Mouse (Mus musculus) kidney, adult 2 months (tissue): ENCODE data around the gene Hrasls5. TPM values are rescaled to one million over a fixed set of nuclear protein-coding genes. Genes with fewer than 3 reads are reported as not detected.

ENCODE experiments used
- DNase-seq: peaks from one replicate; pipeline ENCODE4 v3.0.0; 2021
- H3K27ac ChIP-seq: fragments of 200-500 bp; 2 replicates; pipeline ENCODE4 v1.5.1; 2012; ENCODE audit warnings: low read depth, low read length, control low read depth, inconsistent platforms; ENCODE audit not compliant: insufficient read depth
- H3K27me3 ChIP-seq: fragments of 200-500 bp; replicated peaks from 2 replicates; pipeline ENCODE4 v1.6.1; 2012; ENCODE audit warnings: mild to moderate bottlenecking, moderate library complexity, low read length, inconsistent platforms; ENCODE audit not compliant: control insufficient read depth, insufficient read depth
- H3K36me3 ChIP-seq: fragments of 200-500 bp; 2 replicates; pipeline ENCODE4 v1.6.1; 2012; ENCODE audit warnings: mild to moderate bottlenecking, moderate library complexity, low read length, inconsistent platforms; ENCODE audit not compliant: control insufficient read depth, insufficient read depth
- H3K4me1 ChIP-seq: fragments of 200-500 bp; 2 replicates; pipeline ENCODE4 v1.6.1; 2011; ENCODE audit warnings: low read length; ENCODE audit not compliant: control insufficient read depth, insufficient read depth
- H3K4me3 ChIP-seq: fragments of 200-500 bp; 2 replicates; pipeline ENCODE4 v1.5.1; 2011; ENCODE audit warnings: mild to moderate bottlenecking, low read depth, low read length, control low read depth; ENCODE audit not compliant: insufficient read depth
- CTCF ChIP-seq: fragments of 200-500 bp; conservative IDR thresholded peaks from 2 replicates; pipeline ENCODE4 v1.5.1; 2011; ENCODE audit warnings: low read depth, mild to moderate bottlenecking, control low read depth, low read length, moderate library complexity, mixed read lengths; ENCODE audit not compliant: insufficient read depth, insufficient read length
- POLR2A ChIP-seq: fragments of 200-500 bp; IDR thresholded peaks from one replicate; pipeline ENCODE4 v1.6.1; 2011; ENCODE audit warnings: low read depth, low read length, control low read depth
- WGBS: fragments of 180-500 bp; shearing (Covaris S2); methylation state at CpG from one replicate; pipeline ENCODE4 v1.1.7; 2018; 5-methylcytosine and 5-hydroxymethylcytosine counted together
- polyA plus RNA-seq: library from polyadenylated mRNA; depleted of rRNA; stranded (reverse); fragments of >200 nt; gene quantifications from 2 replicates; pipeline ENCODE4 v1.2.3, GENCODE M21; 2012

The Hrasls5 gene
- polyA plus RNA-seq, 1 experiment: 0.42 TPM

DNA sequence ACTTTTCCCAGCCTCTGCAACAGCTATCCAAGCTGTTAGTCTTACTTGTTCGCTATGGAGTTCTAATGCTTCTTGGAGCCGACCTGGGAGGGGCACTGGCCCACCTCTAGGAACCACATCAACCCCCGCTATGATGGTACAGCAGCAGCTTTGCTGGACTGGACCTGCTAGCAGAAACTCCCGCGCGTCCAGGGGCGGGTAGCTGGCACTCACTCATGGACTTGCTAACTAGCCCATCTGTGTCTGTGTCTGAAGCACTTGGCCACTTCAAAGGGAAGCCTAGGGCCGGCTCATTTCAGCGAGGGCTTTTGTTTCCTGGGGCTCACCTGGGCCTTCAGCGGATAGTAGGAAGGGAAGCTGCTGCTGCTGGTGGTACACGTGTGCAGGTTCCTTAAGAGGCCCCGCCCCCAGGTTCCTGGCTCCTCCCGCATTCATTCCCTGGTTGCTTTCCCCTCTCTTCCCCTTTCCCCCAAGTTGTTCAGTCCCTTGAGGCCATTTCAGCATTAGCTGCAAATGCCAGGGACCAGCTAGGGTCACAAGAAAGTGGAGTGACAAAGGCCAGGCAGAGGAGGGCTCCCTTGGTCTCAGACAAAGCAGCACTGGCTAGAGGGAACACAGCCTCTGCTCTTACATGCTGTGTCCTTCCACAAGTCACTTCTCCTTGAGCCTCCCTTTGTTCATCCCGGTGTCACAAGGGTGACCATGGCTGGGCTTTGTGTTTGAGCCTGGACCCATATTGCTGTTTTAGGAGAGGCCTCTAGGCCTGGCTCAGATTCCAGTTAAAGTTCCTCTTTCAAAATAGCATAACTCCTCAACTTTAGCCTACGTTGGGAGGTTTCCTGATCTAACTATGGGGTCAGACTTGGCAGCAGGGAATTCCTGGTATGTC is 5.3 kb upstream of the Hrasls5 start, which contains the start of gene Lgals12:
Lgals12 (minus strand) TSS at position 393 of the 889 bp plus-strand sequence.
- no peak within 1 kb of the TSS for H3K4me3 ChIP-seq
- H3K27me3 ChIP-seq: no peaks in the 10 kb centered on the region
- WGBS: 11% methylated on average over 15 of the region's 15 CpGs
- H3K27ac ChIP-seq: no peak within 1 kb of the TSS
- H3K4me1 ChIP-seq: peaks cover 3% of the 10 kb centered on the region; the same call in 1 of the 2 replicates
- TF ChIP-seq POLR2A (no peak), CTCF (no peak)
- peak; percentile 35 for DNase-seq
- no peaks in the 10 kb centered on the region for H3K36me3 ChIP-seq

DNA sequence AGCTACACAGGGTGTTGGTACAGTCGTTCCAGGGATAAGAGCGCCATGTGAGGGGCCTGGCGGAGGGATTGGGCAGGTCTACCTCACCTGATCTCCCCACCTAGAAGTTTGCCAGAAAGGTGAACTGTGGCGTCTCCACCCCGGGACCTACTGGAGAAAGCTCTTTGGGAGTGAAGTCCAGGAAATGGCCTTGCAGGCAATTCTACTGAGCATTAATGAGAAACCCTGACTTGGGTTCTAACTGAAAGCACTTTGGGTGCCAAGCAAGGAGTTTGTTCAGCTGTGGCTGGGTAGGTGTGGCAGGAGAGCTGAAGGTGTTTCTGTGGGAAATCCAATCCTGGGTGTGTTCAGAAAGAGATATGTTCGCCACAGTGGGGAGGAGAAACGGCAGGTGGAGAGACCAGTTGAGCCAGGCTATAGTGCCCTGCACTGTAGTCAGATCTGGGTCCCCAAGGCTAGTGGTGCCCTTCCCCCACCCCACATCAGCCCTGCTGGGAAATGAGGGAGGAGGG is 4.6 kb upstream of the Hrasls5 start:
- Histone ChIP-seq H3K4me3 (no peak overlapping the region), H3K27ac (no peak overlapping the region), H3K4me1 (peaks cover 3% of the 10 kb centered on the region; the same call in 1 of the 2 replicates), H3K27me3 (no peaks in the 10 kb centered on the region), H3K36me3 (no peaks in the 10 kb centered on the region)
- DNase-seq: no peak
- WGBS: 60% methylated on average over 7 of the region's 7 CpGs
- TF ChIP-seq POLR2A (no peak), CTCF (no peak)

DNA sequence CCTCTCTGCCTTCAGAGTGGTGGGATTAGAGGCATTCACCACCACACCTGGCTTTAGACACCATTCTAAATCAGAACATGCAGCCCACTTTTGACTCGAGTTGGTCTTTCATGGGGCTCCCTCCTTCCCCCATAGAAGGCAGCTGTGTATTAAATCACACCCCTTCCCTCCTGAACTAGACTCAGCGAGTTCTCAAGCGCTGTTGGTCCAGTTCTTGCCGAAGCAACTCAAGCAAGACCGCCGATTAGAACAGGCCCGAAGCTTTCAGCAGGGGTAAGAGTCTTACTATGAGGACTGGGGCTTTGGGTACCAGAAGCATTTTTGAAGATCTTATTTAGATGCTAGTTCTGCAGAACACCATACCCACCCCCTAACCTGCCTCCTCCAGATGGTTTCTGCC is 810 bp downstream of the Hrasls5 start:
- Histone ChIP-seq H3K27ac (no peak overlapping the region), H3K27me3 (no peaks in the 10 kb centered on the region), H3K4me1 (no peaks in the 10 kb centered on the region; the same call in 1 of the 2 replicates), H3K4me3 (no peak overlapping the region), H3K36me3 (no peaks in the 10 kb centered on the region)
- TF ChIP-seq CTCF: no peak
- TF ChIP-seq POLR2A: no peak
- WGBS: 72% methylated on average over 7 of the region's 7 CpGs
- DNase-seq: no peak

DNA sequence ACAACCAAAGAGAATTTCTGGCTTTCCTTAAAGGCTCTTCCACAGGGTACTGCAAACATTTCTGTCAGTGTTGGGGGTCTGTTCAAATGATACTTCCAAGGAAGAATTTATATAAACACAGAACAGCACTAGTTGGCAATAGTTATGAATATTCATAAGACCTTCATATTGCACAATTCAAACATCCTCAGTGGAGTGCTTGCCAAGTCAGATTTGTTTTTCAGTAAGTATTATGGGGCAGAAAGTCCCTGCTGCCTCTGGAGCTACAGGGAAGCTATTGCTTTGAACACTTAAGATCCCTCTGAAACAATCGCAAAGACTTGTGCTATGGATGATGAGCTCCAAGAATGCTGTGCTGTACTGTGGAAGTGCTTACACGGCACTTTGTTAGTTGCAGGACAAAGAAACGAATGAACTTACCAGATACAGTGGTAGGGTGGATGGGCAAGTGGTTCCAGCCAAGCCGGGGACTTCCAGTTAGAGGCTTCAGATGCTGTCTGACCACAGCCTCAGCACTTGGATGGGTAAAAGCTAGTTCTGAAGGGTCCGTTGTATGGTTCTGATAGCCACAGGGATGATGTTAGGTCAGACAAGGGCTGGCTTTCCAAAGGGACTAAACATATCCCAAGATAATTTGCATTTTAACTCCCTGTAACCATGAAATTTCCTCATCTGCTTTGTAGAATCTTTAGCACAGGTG is 4.0 kb downstream of the Hrasls5 start:
- DNase-seq: no peak
- no peak overlapping the region for H3K27ac ChIP-seq
- H3K4me1 ChIP-seq: no peaks in the 10 kb centered on the region; the same call in 1 of the 2 replicates
- H3K27me3 ChIP-seq: no peaks in the 10 kb centered on the region
- no peaks in the 10 kb centered on the region for H3K36me3 ChIP-seq
- WGBS: 57% methylated on average over 5 of the region's 5 CpGs
- no peak overlapping the region for H3K4me3 ChIP-seq
- TF ChIP-seq POLR2A (no peak), CTCF (no peak)

DNA sequence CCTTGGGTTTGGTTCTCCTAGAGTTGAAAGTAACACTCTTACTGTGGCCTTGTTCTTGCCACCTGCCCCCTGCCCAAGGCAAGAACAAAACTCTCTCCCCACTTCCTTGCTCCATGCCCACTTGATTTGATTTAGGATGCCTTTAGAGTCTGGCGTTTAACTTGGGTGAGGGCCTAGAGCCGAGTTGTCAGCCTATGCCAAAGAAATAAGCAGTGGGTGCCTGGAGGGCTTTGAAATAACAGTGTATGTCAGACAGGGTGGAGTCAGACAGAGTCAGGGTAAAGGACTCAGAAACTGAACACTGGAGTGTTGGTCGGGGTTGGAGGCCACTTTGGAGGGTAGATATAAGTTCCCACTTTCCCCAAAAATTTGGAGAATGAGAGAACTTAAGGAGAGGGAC is 4.7 kb downstream of the Hrasls5 start:
- Histone ChIP-seq H3K27ac (no peak overlapping the region), H3K4me3 (no peak overlapping the region), H3K36me3 (no peaks in the 10 kb centered on the region), H3K4me1 (no peaks in the 10 kb centered on the region), H3K27me3 (no peaks in the 10 kb centered on the region)
- TF ChIP-seq POLR2A (no peak), CTCF (no peak)
- no peak for DNase-seq
- 55% methylated on average over 3 of the region's 3 CpGs for WGBS

DNA sequence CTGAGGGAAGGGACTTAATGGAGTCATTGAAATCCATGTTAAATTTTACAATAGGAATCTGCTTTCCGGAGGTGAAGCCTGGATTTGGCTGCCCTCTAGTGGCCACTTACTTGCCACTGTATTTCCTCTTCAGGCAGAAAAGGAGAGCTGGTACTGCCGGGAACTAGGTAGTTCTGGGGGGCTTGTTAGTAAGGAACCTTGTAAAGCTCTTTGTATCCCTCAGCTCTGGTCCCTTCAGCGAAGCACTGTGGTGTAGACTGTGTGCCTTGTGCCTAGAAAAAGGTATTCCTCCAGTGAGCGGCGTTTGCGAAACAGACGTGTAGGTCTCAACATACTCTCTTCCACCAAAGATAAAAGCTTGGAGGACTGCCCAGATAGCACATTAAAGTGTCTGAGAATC is 5.4 kb downstream of the Hrasls5 start:
- Histone ChIP-seq H3K4me1 (no peaks in the 10 kb centered on the region), H3K27me3 (no peaks in the 10 kb centered on the region), H3K36me3 (no peaks in the 10 kb centered on the region), H3K4me3 (no peak overlapping the region), H3K27ac (no peak overlapping the region)
- 39% methylated on average over 7 of the region's 7 CpGs for WGBS
- DNase-seq: peak; percentile 64
- TF ChIP-seq POLR2A (no peak), CTCF (peak; percentile 75)

DNA sequence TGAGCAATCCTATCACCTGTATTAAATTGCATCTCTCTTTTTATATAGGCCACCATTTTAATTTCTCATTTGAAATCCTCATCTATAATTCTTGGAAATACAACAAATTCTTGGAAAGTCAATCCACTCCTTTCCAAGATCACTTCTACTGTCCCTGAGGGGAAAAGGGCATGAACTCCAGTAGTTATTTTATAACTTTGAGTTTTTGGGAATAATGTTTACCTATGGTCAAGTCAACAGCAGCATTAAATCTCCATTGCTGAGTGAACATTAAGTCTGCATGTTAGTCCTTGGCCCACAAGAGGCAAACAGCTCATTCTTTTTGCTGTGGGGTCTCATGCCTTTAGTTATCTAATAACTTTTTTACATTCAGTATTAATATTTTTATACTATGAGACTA is 20.7 kb downstream of the Hrasls5 start:
- Histone ChIP-seq H3K36me3 (no peaks in the 10 kb centered on the region), H3K4me3 (no peak overlapping the region), H3K27ac (no peak overlapping the region), H3K27me3 (no peaks in the 10 kb centered on the region), H3K4me1 (no peaks in the 10 kb centered on the region; the same call in 1 of the 2 replicates)
- TF ChIP-seq CTCF (no peak), POLR2A (no peak)
- peak; percentile 68 for DNase-seq
